Comparison of ENCODE assay signal across 12 mouse cellular contexts in genomic region chr16:36468862-36469261, GRCm38 (mm10). TPM values are rescaled to one million over a fixed set of nuclear protein-coding genes. Genes with fewer than 3 reads are reported as not detected.
DNase-seq lines count a peak whose midpoint lies in the region; ATAC-seq and TF ChIP-seq lines count a peak whose summit lies in the region.
"Had no signal": no experiment of that assay in that cellular context is flagged by ENCODE, and none has a peak within 500 bp of the region (broad histone marks: within the 10 kb centered on the region; RNA-seq: fewer than 3 reads in every experiment).

No protein-coding gene starts in this region.

- ATAC-seq in intestine, postnatal 0 days = no peak
- no peak for ATAC-seq in intestine, embryonic 16.5 days

- H3K4me3 ChIP-seq in intestine, postnatal 0 days (ENCODE audit: low read depth, low read length) = no peak overlapping the region
- no peak overlapping the region for H3K4me3 ChIP-seq in intestine, embryonic 16.5 days (ENCODE audit: low read length)
- H3K4me3 ChIP-seq: liver, embryonic 15.5 days had no signal

- no peaks in the 10 kb centered on the region for H3K9me3 ChIP-seq in intestine, postnatal 0 days (ENCODE audit: control insufficient read depth)
- no peaks in the 10 kb centered on the region for H3K9me3 ChIP-seq in intestine, embryonic 16.5 days (ENCODE audit: control insufficient read depth, low read length)
- H3K9me3 ChIP-seq: liver, embryonic 15.5 days had no signal

- no peaks in the 10 kb centered on the region for H3K4me1 ChIP-seq in intestine, postnatal 0 days (replicated peaks; ENCODE audit: control insufficient read depth, insufficient read depth, low read length)
- H3K4me1 ChIP-seq in intestine, embryonic 16.5 days (ENCODE audit: control insufficient read depth, insufficient read depth, low read length) = no peaks in the 10 kb centered on the region
- H3K4me1 ChIP-seq: liver, embryonic 15.5 days had no signal

- H3K27me3 ChIP-seq in intestine, postnatal 0 days (replicated peaks; ENCODE audit: control insufficient read depth, insufficient read depth, low read length) = no peaks in the 10 kb centered on the region
- H3K27me3 ChIP-seq in intestine, embryonic 16.5 days (replicated peaks; ENCODE audit: control insufficient read depth, insufficient read depth, low read length) = no peaks in the 10 kb centered on the region
- H3K27me3 ChIP-seq: liver, embryonic 15.5 days had no signal

- peak; percentile 10 for DNase-seq in thymus, postnatal 0 days (ENCODE audit: low spot score)
- no peak for DNase-seq in thymus, postnatal 10 days (ENCODE audit: low spot score in 2 of 2)
- peak; percentile 86 for DNase-seq in R1 (ENCODE audit: low read depth, low spot score)
- DNase-seq in thymus, postnatal 36 days = peak; percentile 7 to 8
- no peak for DNase-seq in cerebellum, postnatal 25 days
- DNase-seq: adrenal gland, adult 2 months; layer of hippocampus, adult 9-11 months; right cerebral cortex, adult 18-20 months had no signal

- H3K27ac ChIP-seq in intestine, postnatal 0 days (ENCODE audit: low read depth, low read length) = no peak overlapping the region
- no peak overlapping the region for H3K27ac ChIP-seq in intestine, embryonic 16.5 days (ENCODE audit: low read length)
- H3K27ac ChIP-seq: liver, embryonic 15.5 days had no signal

- H3K9ac ChIP-seq in intestine, postnatal 0 days (ENCODE audit: low read depth, low read length) = no peak overlapping the region
- no peak overlapping the region for H3K9ac ChIP-seq in intestine, embryonic 16.5 days (ENCODE audit: low read depth, low read length)
- H3K9ac ChIP-seq: liver, embryonic 15.5 days had no signal

- no peak overlapping the region for H3K4me2 ChIP-seq in intestine, postnatal 0 days (replicated peaks; ENCODE audit: low read depth)
- H3K4me2 ChIP-seq in intestine, embryonic 16.5 days (ENCODE audit: low read depth, low read length) = no peak overlapping the region
- H3K4me2 ChIP-seq: liver, embryonic 15.5 days had no signal

- peak; percentile 54 for TF ChIP-seq CTCF in intestine, postnatal 0 days (IDR thresholded peaks at IDR 0.05; ENCODE audit: low read depth)

- WGBS in intestine, postnatal 0 days = 72% methylated on average over 4 of the region's 4 CpGs
- WGBS in intestine, embryonic 16.5 days = 71% methylated on average over 4 of the region's 4 CpGs

- H3K36me3 ChIP-seq in intestine, postnatal 0 days (ENCODE audit: control insufficient read depth, insufficient read depth) = no peaks in the 10 kb centered on the region
- H3K36me3 ChIP-seq in intestine, embryonic 16.5 days (ENCODE audit: control insufficient read depth, insufficient read depth, low read length) = no peaks in the 10 kb centered on the region
- H3K36me3 ChIP-seq: liver, embryonic 15.5 days had no signal

RNA-seq across cellular contexts. Expression of gene Stfa3, which starts 13.7 kb away (rescaled TPM):
- polyA plus RNA-seq in intestine, postnatal 0 days (2015; fragmentation: Nextera tagmentation; extraction: Ambion mirVana) = 0.43 TPM in 1 of 2 replicates, not detected in the other
- polyA plus RNA-seq in intestine, embryonic 16.5 days (2015; fragmentation: Nextera tagmentation; extraction: Ambion mirVana) = 1.4 and 2.3 TPM in 2 replicates
- polyA plus RNA-seq in thymus, postnatal 0 days (2015; fragmentation: Nextera tagmentation; extraction: Ambion mirVana) = 1.6 and 3.7 TPM in 2 replicates
- polyA plus RNA-seq: adrenal gland, adult 2 months; hindbrain, embryonic 11.5 days had no signal

Comparison
In these comparisons a context has a peak if more than half of its experiments do, and no peak if none do; other contexts are left out.
1. DNase-seq: peak in thymus, postnatal 0 days (single experiment), R1 (single experiment) and thymus, postnatal 36 days (2 of 2); none in thymus, postnatal 10 days (0 of 2) and cerebellum, postnatal 25 days (0 of 2).